Mouse (Mus musculus) embryonic facial prominence, embryonic 11.5 days (tissue): ENCODE measurements at regions not wholly inside any gene's neighbourhood (a gene's known extent, or its start where the extent isn't known, plus 50 kb on each side); places are given as distances from the start of the nearest gene placed in this dataset.

Experiments
- ATAC-seq: fragments of 200-750 bp; cut with Nextera tagmentation; replicated peaks from 2 replicates; pipeline ENCODE4 v1.8.0; 2017; ENCODE audit warnings: low read depth; ENCODE audit not compliant: insufficient number of reproducible peaks, low FRiP score, low TSS enrichment
- DNase-seq: peaks from one replicate; pipeline ENCODE4 v3.0.0-alpha.2; 2015; ENCODE audit warnings: low spot score
- H3K27ac ChIP-seq: fragments of 300-500 bp; sonication (generic); replicated peaks from 2 replicates; pipeline ENCODE4 v1.5.1; 2014; ENCODE audit warnings: mild to moderate bottlenecking, low read depth, low read length, control low read depth
- H3K27me3 ChIP-seq: fragments of 300-500 bp; sonication (generic); 2 replicates; pipeline ENCODE4 v1.6.1; 2014; ENCODE audit warnings: mild to moderate bottlenecking, low read length, moderate library complexity, mixed read lengths; ENCODE audit not compliant: control insufficient read depth, insufficient read depth
- H3K36me3 ChIP-seq: fragments of 300-500 bp; sonication (generic); replicated peaks from 2 replicates; pipeline ENCODE4 v1.6.1; 2014; ENCODE audit warnings: low read depth, mild to moderate bottlenecking, low read length, moderate library complexity, mixed read lengths; ENCODE audit not compliant: control insufficient read depth, insufficient read depth
- H3K4me1 ChIP-seq: fragments of 300-500 bp; sonication (generic); 2 replicates; pipeline ENCODE4 v1.6.1; 2014; ENCODE audit warnings: low read length, mixed read lengths; ENCODE audit not compliant: control insufficient read depth, insufficient read depth
- H3K4me2 ChIP-seq: fragments of 300-500 bp; sonication (generic); 2 replicates; pipeline ENCODE4 v1.6.1; 2014; ENCODE audit warnings: low read depth, mild to moderate bottlenecking, control low read depth, low read length, moderate library complexity
- H3K4me3 ChIP-seq: fragments of 300-500 bp; sonication (generic); 2 replicates; pipeline ENCODE4 v1.5.1; 2014; ENCODE audit warnings: low read depth, low read length, control low read depth
- H3K9ac ChIP-seq: fragments of 300-500 bp; sonication (generic); replicated peaks from 2 replicates; pipeline ENCODE4 v1.6.1; 2014; ENCODE audit warnings: mild to moderate bottlenecking, control low read depth, low read length
- H3K9me3 ChIP-seq: fragments of 300-500 bp; sonication (generic); replicated peaks from 2 replicates; pipeline ENCODE4 v1.6.1; 2016; ENCODE audit warnings: mild to moderate bottlenecking, low read length, inconsistent platforms, mixed read lengths; ENCODE audit not compliant: control insufficient read depth
- WGBS: fragments of 180-500 bp; shearing (Covaris S2); extraction: QIAGEN DNeasy Blood & Tissue Kit; methylation state at CpG from one replicate; pipeline ENCODE4 v1.1.7; 2014; 5-methylcytosine and 5-hydroxymethylcytosine counted together

GRCm38 (mm10) chr6:116960641-116961040 is 207.7 kb upstream of the Cxcl12 start:
- Histone ChIP-seq H3K9ac (no peak overlapping the region), H3K27me3 (no peaks in the 10 kb centered on the region), H3K36me3 (no peaks in the 10 kb centered on the region), H3K4me2 (no peak overlapping the region), H3K4me1 (peaks cover 5% of the 10 kb centered on the region; the same call in 1 of the 2 replicates), H3K9me3 (no peaks in the 10 kb centered on the region), H3K4me3 (no peak overlapping the region), H3K27ac (peak overlapping the region; percentile 83; the same call in 1 of the 2 replicates)
- 27% methylated on average over 3 of the region's 3 CpGs for WGBS
- ATAC-seq (no peak), DNase-seq (no peak)

DNA sequence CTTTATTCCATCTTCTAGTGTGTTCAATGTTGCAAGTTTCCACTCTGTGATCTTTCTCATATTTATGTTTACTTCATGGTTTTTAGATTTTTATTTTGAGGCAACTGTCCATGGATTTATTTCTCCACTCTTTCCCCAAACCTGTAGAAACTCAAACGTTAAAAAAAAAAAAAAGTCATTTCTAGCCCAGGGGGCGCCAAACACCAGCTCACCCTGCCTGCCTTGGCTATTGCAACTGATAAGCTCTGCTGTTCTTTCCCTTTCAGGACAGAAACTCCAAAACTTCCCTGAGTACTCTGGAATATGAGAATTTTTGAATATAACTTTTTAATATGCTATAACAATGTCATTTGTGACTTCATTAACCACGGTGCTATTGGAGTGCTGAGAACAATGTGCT is 201.9 kb upstream of the Cxcl12 start:
- Histone ChIP-seq H3K9ac (no peak overlapping the region), H3K4me1 (peaks cover 5% of the 10 kb centered on the region; the same call in 1 of the 2 replicates), H3K27ac (no peak overlapping the region), H3K9me3 (no peaks in the 10 kb centered on the region), H3K36me3 (no peaks in the 10 kb centered on the region), H3K27me3 (no peaks in the 10 kb centered on the region), H3K4me2 (no peak overlapping the region), H3K4me3 (no peak overlapping the region)
- WGBS, result 26% methylated on average over 3 of the region's 3 CpGs
- ATAC-seq (no peak), DNase-seq (peak; percentile 47)

- no peak for DNase-seq
- Histone ChIP-seq H3K27ac (no peak overlapping the region), H3K9ac (no peak overlapping the region), H3K4me2 (no peak overlapping the region), H3K4me3 (no peak overlapping the region), H3K36me3 (no peaks in the 10 kb centered on the region), H3K27me3 (no peaks in the 10 kb centered on the region), H3K9me3 (no peaks in the 10 kb centered on the region), H3K4me1 (no peaks in the 10 kb centered on the region)
- ATAC-seq, result no peak
- 64% methylated on average over 9 of the region's 9 CpGs for WGBS
These were observed 198.9 kb upstream of the Cxcl12 start for GRCm38 (mm10) chr6:116969381-116969910.

DNA sequence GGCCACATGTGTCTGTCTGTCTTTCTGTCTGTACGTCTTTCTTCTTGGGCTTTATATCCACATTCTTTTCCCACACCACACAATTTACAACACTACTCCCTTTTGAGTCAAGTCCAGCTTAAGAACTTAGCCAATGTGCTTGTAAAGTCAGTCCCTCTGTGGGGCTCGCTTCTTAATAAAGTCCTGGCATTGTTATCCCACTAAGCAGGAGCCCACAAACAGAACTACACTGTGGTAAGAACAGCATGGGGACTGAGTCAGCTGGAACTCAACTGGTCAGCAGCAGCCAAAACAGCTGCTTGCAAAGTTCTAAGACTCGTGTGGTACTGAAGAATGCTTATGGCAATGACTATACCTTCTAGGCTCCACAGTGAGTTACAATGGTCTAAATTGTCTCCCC is 193.5 kb upstream of the Cxcl12 start:
- H3K27me3 ChIP-seq, result no peaks in the 10 kb centered on the region
- no peaks in the 10 kb centered on the region for H3K9me3 ChIP-seq
- ATAC-seq (no peak), DNase-seq (no peak)
- WGBS, result 84% methylated on average over 3 of the region's 3 CpGs
- no peaks in the 10 kb centered on the region for H3K36me3 ChIP-seq
- no peak overlapping the region for H3K4me3 ChIP-seq
- no peak overlapping the region for H3K9ac ChIP-seq
- no peak overlapping the region for H3K4me2 ChIP-seq
- no peak overlapping the region for H3K27ac ChIP-seq
- H3K4me1 ChIP-seq, result no peaks in the 10 kb centered on the region

DNA sequence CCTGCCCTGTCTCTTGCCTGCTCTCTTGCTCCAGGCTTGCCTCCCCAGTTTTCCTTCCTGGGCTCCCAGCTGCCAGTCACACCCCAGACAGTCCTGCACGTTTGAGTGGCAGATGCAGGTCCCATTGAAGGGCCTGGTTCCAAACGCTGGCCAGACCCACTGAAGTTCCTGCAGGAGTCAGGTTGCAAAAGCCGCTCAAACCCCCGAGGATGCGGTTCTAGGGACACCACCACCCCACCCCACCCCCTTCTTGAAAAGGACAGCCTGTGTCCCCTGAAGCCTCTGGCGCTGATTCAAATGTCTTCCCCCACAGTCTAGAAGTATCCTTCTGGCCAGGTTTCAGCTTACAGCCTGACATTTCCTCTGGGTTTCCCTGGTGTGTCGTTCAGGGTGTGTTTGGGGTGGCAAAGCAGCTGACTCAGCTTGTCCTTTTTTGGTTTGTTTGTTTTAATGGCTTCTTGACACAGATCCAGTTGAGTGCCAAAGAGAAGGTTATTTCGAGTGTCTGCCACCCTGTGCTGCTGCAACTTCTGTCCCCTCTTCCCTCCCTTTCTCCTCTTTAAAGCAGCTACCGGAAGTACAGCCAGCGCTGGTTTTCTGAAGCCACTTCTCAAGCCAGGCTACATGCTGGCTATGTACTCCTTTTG is 187.9 kb upstream of the Cxcl12 start:
- Histone ChIP-seq H3K4me2 (peak overlapping the region; percentile 10; the same call in 1 of the 2 replicates), H3K4me3 (no peak overlapping the region), H3K27me3 (no peaks in the 10 kb centered on the region), H3K27ac (0 out of 2 replicates have a peak overlapping the region, but pooled peaks have one; percentile 30), H3K9me3 (no peaks in the 10 kb centered on the region), H3K4me1 (no peaks in the 10 kb centered on the region), H3K9ac (no peak overlapping the region; the same call in 1 of the 2 replicates), H3K36me3 (no peaks in the 10 kb centered on the region)
- ATAC-seq (peak; percentile 67), DNase-seq (peak; percentile 49)
- WGBS, result 5% methylated on average over 10 of the region's 10 CpGs

- Histone ChIP-seq H3K27ac (no peak overlapping the region), H3K9ac (no peak overlapping the region), H3K9me3 (no peaks in the 10 kb centered on the region), H3K27me3 (no peaks in the 10 kb centered on the region), H3K4me1 (no peaks in the 10 kb centered on the region), H3K4me3 (no peak overlapping the region), H3K4me2 (no peak overlapping the region), H3K36me3 (no peaks in the 10 kb centered on the region)
- no peak for DNase-seq
- WGBS, result 70% methylated on average over 4 of the region's 4 CpGs
- ATAC-seq, result no peak
These were observed 183.1 kb upstream of the Cxcl12 start for GRCm38 (mm10) chr6:116985147-116985737.

- DNase-seq, result no peak
- H3K4me3 ChIP-seq, result no peak overlapping the region
- WGBS, result 13% methylated on average over 10 of the region's 10 CpGs
- no peak overlapping the region for H3K27ac ChIP-seq
- H3K27me3 ChIP-seq, result no peaks in the 10 kb centered on the region
- no peaks in the 10 kb centered on the region for H3K9me3 ChIP-seq
- H3K36me3 ChIP-seq, result no peaks in the 10 kb centered on the region
- no peaks in the 10 kb centered on the region for H3K4me1 ChIP-seq
- no peak overlapping the region for H3K9ac ChIP-seq
- H3K4me2 ChIP-seq, result no peak overlapping the region
- ATAC-seq, result 0 out of 2 replicates have a peak, but pooled peaks have one; percentile 35
These were observed 181.9 kb upstream of the Cxcl12 start for GRCm38 (mm10) chr6:116986266-116987000.

DNA sequence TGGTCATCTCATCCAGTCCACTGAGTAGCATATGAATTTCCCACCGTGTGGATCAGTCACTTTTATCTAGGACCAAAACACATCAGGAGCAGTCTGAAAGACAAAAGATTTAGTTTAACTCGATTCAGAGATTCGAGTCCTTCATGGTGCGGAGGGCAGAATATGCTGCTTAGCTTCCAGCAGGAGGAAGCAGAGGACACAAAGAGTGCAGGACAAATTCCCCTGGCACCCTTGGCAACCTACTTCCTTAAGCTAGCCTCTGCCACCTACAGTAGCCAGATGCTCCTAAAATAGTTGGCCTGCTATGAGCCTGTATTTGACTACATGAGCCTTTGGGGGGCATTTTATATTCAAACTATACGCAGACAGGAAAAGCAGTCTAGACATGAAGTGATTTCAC is 181.1 kb upstream of the Cxcl12 start:
- Histone ChIP-seq H3K4me1 (no peaks in the 10 kb centered on the region), H3K9ac (no peak overlapping the region), H3K4me3 (no peak overlapping the region), H3K36me3 (no peaks in the 10 kb centered on the region), H3K27me3 (no peaks in the 10 kb centered on the region), H3K27ac (no peak overlapping the region), H3K4me2 (no peak overlapping the region), H3K9me3 (no peaks in the 10 kb centered on the region)
- ATAC-seq (no peak), DNase-seq (no peak)
- WGBS, result 78% methylated on average over 5 of the region's 5 CpGs
